Mouse (Mus musculus) intestine, embryonic 14.5 days (tissue): Measurements from ENCODE around the gene Ndufa6. TPM values are rescaled to one million over a fixed set of nuclear protein-coding genes. Genes with fewer than 3 reads are reported as not detected.

Source experiments
- ATAC-seq: fragments of 200-750 bp; cut with Nextera tagmentation; replicated peaks from 2 replicates; pipeline ENCODE4 v1.8.0; 2017; ENCODE audit warnings: low read depth, moderate number of reproducible peaks, moderate TSS enrichment, moderate library complexity; ENCODE audit not compliant: low FRiP score, low TSS enrichment
- DNase-seq: peaks from one replicate; pipeline ENCODE4 v3.0.0-alpha.2; 2018; ENCODE audit warnings: low spot score
- H3K27ac ChIP-seq: fragments of 300-500 bp; sonication (generic); 2 replicates; pipeline ENCODE4 v1.5.1; 2014; ENCODE audit warnings: low read depth, mild to moderate bottlenecking, control low read depth
- H3K27me3 ChIP-seq: fragments of 300-500 bp; sonication (generic); replicated peaks from 2 replicates; pipeline ENCODE4 v1.6.1; 2014; ENCODE audit warnings: low read length, control low read depth; ENCODE audit not compliant: control insufficient read depth, insufficient read depth
- H3K36me3 ChIP-seq: fragments of 300-500 bp; sonication (generic); 2 replicates; pipeline ENCODE4 v1.6.1; 2014; ENCODE audit warnings: low read length, control low read depth; ENCODE audit not compliant: control insufficient read depth, insufficient read depth
- H3K4me1 ChIP-seq: fragments of 300-500 bp; sonication (generic); replicated peaks from 2 replicates; pipeline ENCODE4 v1.6.1; 2014; ENCODE audit warnings: low read length, control low read depth, mixed read lengths; ENCODE audit not compliant: control insufficient read depth, insufficient read depth
- H3K4me2 ChIP-seq: fragments of 300-500 bp; sonication (generic); 2 replicates; pipeline ENCODE4 v1.6.1; 2014; ENCODE audit warnings: low read length
- H3K4me3 ChIP-seq: fragments of 300-500 bp; sonication (generic); 2 replicates; pipeline ENCODE4 v1.5.1; 2014; ENCODE audit warnings: low read depth, low read length, control low read depth, mixed read lengths
- H3K9ac ChIP-seq: fragments of 300-500 bp; sonication (generic); 2 replicates; pipeline ENCODE4 v1.6.1; 2014; ENCODE audit warnings: mild to moderate bottlenecking, low read length
- H3K9me3 ChIP-seq: fragments of 300-500 bp; sonication (generic); 2 replicates; pipeline ENCODE4 v1.6.1; 2016; ENCODE audit warnings: low read length, control low read depth; ENCODE audit not compliant: control insufficient read depth
- WGBS: fragments of 180-500 bp; shearing (Covaris S2); extraction: QIAGEN DNeasy Blood & Tissue Kit; methylation state at CpG from one replicate; pipeline ENCODE4 v1.1.7; 2014; 5-methylcytosine and 5-hydroxymethylcytosine counted together
- polyA plus RNA-seq: library from polyadenylated mRNA; unstranded; fragments of >200 nt; fragmentation: Nextera tagmentation; extraction: Ambion mirVana; gene quantifications from 2 replicates; pipeline ENCODE4 v1.2.1, GENCODE M21; 2014

Ndufa6 gene
- polyA plus RNA-seq, 1 experiment from 2014 or later = 466 TPM

DNA sequence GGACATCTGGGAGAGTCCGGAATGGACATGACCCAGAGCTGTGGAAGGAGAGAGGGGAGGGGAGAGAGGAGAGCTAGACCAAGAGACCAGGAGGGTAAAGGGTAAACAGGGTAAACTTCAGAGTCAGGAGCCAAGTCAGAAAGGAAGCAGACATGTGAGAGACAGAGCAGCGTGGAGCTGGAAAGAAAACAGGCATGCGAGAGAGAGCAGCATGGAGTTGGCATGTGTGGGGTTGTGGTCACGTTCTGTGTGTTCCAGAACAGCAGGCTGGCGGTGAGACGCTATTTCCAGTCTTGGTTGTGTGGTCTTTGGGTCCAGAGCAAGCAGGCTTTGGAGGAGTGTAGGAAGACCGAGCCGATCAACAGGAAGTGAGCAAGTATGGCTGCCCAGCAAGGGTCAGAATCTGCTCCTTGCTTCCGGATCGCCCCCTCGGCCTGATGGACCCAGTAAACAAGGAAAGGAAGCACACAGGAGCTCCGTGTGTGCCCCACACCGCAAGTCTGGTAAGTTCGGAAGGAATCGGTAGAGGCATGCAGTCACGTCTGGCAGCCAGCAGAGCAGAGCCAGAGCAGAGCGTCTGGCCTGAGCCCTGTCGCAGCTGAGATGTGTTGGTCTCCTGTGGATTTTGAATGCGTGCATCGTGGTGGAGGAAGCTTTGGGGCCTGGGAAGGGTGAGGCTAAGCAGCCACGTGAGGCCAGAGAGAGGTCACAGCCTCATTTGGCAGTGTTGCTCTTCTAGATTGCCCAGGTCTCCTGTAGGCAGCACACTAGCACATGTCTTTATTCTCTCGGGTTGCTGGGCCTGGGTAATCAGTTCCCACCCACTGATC is 4.5 kb upstream of the Ndufa6 start:
- WGBS = 43% methylated on average over 22 of the region's 22 CpGs
- Histone ChIP-seq H3K4me1 (peaks cover 16% of the 10 kb centered on the region), H3K36me3 (no peaks in the 10 kb centered on the region), H3K9ac (no peak overlapping the region), H3K27ac (no peak overlapping the region; the same call in 1 of the 2 replicates), H3K4me3 (no peak overlapping the region), H3K9me3 (no peaks in the 10 kb centered on the region), H3K27me3 (no peaks in the 10 kb centered on the region), H3K4me2 (no peak overlapping the region)
- no peak for ATAC-seq
- no peak for DNase-seq

DNA sequence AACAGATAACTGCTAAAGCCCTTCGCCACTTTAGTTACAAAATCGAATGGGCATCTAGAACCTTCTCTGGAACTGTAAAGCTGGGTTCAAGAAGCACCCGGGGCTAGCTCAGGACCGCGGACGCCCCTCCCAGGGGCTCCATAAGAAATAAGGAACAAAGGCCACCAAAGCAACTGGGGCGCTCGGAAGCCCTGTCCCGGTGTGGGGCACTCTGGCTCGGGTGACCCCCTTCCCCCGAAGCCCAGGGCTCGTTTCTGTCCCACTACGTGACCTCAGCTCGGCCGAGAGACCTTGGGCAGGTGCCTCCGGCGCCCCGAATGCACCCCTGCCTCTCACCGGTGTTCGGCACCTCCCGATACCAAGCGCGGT is 393 bp downstream of the Ndufa6 start:
- WGBS = 0% methylated on average over 23 of the region's 23 CpGs
- DNase-seq (peak; percentile 65), ATAC-seq (no peak; the same call in none of the 2 replicates)
- Histone ChIP-seq H3K4me3 (peak overlapping the region; percentile 96), H3K9me3 (no peaks in the 10 kb centered on the region), H3K4me2 (peak overlapping the region; percentile 95), H3K9ac (peak overlapping the region; percentile 96), H3K27ac (peak overlapping the region; percentile 77), H3K4me1 (peaks cover 18% of the 10 kb centered on the region), H3K27me3 (no peaks in the 10 kb centered on the region), H3K36me3 (peaks cover 25% of the 10 kb centered on the region)

DNA sequence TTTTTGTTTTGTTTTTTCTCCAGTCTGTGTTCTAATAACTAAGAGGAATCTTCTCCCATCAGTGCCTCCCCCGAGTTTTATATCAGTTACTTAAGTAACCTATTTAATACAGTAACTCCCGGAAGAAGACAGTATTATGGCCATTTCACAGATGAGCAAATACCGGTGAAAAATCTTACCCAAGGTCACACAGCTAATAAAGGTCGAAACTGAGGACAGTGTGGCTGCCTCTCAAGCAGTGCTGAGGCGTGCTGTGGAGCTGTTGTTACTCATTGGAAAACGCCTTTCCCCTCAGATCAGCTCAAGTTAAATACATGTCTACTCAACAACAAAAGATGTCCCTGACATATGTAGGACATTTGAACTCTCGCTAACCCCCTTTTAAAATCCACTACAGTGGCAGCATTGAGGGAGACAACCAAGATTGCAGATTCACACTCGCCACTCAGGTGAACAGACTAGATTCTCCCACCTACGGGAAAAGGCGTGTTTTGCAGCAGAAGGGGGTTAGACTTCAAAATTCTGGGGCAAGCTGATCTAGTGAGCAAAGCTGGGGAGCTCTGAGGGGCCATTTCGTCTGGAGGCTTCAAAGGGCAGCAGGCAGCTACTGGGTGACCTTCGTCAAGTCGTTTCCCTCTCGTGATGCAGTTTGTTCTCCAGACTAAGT is 911 bp downstream of the Ndufa6 start:
- Histone ChIP-seq H3K27me3 (no peaks in the 10 kb centered on the region), H3K4me1 (peaks cover 13% of the 10 kb centered on the region), H3K27ac (peak overlapping the region; percentile 77), H3K36me3 (peaks cover 30% of the 10 kb centered on the region), H3K4me3 (peak overlapping the region; percentile 96), H3K9me3 (no peaks in the 10 kb centered on the region), H3K9ac (peak overlapping the region; percentile 96), H3K4me2 (peak overlapping the region; percentile 95)
- ATAC-seq (no peak), DNase-seq (no peak)
- 24% methylated on average over 14 of the region's 14 CpGs for WGBS

DNA sequence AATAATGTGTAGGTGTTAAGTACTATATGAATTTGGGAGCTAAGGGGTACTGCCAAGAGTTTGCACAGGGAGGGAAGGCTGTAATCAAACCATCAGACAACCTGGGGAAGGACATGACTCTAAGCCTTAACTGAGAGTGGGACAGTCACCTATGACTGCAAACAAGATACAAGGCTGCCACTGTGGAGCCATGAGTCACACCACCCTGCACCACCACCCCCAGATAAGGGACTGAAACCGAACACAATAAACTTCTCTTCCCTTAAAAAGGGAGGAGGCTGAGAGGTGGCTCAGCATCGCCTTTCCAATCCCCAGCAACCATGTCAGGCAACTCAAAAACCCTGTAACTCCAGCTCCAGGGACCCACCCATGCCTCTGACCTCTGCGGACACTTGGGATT is 2.6 kb downstream of the Ndufa6 start:
- 80% methylated on average over 3 of the region's 3 CpGs for WGBS
- no peak for ATAC-seq
- DNase-seq = no peak
- Histone ChIP-seq H3K4me2 (no peak overlapping the region), H3K27me3 (no peaks in the 10 kb centered on the region), H3K4me3 (no peak overlapping the region), H3K27ac (0 out of 2 replicates have a peak overlapping the region, but pooled peaks have one; percentile 45), H3K9me3 (no peaks in the 10 kb centered on the region), H3K9ac (no peak overlapping the region), H3K4me1 (peaks cover 27% of the 10 kb centered on the region), H3K36me3 (peaks cover 37% of the 10 kb centered on the region)

DNA sequence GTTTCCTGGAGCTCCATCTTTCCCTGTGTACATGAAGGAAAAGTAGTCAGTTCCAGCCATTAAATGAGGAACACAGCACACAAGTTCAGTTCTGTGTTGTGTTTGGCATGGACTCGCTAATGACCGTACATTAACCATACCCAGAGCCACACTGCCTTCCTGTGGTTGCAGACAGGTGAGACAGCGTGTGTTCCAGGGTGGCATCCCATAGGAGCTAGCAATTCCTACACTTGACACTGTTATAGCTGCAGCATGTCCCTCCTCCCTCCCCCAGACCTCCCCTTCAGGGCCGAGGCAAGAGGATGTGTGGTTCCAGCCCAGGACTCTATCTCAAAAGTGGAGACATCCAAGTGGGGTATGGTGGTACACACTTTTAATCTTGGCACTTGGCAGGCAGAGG is 3.8 kb downstream of the Ndufa6 start:
- Histone ChIP-seq H3K27ac (no peak overlapping the region), H3K27me3 (no peaks in the 10 kb centered on the region), H3K36me3 (peaks cover 37% of the 10 kb centered on the region), H3K9ac (no peak overlapping the region), H3K4me2 (no peak overlapping the region), H3K9me3 (no peaks in the 10 kb centered on the region), H3K4me1 (peaks cover 27% of the 10 kb centered on the region), H3K4me3 (no peak overlapping the region)
- no peak for ATAC-seq
- 82% methylated on average over 4 of the region's 4 CpGs for WGBS
- DNase-seq = no peak

DNA sequence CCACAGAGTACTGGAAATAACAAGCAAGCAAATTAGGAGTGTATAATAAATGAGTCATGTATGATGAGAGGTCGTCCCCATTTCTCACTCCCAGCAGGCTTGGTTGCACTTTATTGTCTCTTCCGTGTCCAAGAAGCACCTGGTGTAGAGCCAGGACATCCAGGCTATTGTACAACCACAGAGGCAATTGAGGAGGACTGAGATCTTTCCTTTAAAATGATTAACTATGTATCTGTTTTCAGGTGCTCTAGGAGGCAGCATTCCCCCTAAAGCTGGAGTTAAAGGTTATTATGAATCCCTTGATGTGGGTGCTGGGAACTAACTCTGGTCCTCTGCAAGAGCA is 5.2 kb downstream of the Ndufa6 start:
- Histone ChIP-seq H3K9ac (no peak overlapping the region), H3K4me1 (peaks cover 22% of the 10 kb centered on the region), H3K9me3 (no peaks in the 10 kb centered on the region), H3K4me3 (no peak overlapping the region), H3K27me3 (no peaks in the 10 kb centered on the region), H3K4me2 (no peak overlapping the region), H3K27ac (no peak overlapping the region), H3K36me3 (peaks cover 40% of the 10 kb centered on the region)
- no peak for DNase-seq
- no peak for ATAC-seq
- WGBS = 80% methylated on average over 2 of the region's 2 CpGs

DNA sequence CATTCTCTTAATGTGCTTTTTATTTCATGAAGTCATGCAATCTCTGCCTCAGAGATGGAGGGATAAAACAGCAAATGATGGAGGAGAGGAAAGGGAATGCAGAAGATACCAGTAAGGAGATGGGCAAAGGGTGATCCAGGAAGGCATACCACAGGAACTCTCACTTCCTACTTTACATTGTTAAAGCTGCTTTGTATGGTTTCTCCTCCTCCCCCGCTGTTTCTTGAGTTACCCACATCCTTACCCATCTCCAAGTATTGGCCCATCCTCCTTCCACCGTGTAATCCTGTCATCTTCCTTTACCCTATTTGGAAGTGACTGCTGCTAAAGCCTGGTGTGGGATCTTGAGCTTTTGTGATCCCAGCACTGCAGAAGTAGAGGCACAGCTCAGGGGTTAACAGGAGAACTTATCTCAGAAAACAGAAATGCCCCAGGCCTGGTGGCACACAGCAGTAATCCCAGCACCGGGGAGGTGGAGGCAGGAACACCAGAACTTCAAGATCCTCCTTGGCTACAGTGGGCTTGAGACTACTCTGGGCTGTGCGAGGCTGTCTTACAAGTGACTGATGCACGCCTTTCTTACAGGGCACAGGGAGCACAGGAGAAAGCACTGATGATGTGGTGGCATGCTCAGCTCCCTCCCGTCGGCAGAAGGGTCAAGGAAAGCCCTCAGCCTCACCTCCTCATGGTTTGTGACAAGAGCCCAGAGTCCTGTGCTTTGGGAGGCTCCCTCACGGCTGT is 5.7 kb downstream of the Ndufa6 start:
- no peak overlapping the region for H3K4me3 ChIP-seq
- 80% methylated on average over 8 of the region's 8 CpGs for WGBS
- peaks cover 22% of the 10 kb centered on the region for H3K4me1 ChIP-seq
- peaks cover 40% of the 10 kb centered on the region for H3K36me3 ChIP-seq
- H3K27ac ChIP-seq = no peak overlapping the region
- ATAC-seq (no peak), DNase-seq (no peak)
- no peaks in the 10 kb centered on the region for H3K27me3 ChIP-seq
- no peak overlapping the region for H3K9ac ChIP-seq
- no peak overlapping the region for H3K4me2 ChIP-seq
- H3K9me3 ChIP-seq = no peaks in the 10 kb centered on the region

DNA sequence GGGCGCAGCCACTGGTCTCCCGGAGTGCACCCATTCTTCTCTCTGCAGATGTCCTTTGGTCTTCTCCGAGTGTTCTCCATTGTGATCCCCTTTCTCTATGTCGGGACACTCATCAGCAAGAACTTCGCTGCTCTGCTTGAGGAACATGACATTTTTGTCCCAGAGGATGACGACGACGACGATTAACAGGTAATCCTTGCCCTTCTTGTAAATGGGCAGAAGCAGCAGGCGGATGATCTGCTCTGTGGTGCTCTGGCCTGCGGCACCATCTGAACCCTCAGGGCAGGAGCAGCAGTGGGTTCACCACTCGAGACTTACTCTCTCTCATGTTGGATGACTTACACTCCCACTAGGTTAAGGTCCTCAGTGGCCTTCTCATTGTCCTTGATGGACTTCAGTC is 6.3 kb downstream of the Ndufa6 start:
- H3K4me1 ChIP-seq = peaks cover 17% of the 10 kb centered on the region
- H3K4me3 ChIP-seq = no peak overlapping the region
- ATAC-seq (no peak), DNase-seq (no peak)
- peak overlapping the region; percentile 16; the same call in 1 of the 2 replicates for H3K4me2 ChIP-seq
- H3K36me3 ChIP-seq = peaks cover 40% of the 10 kb centered on the region
- H3K9ac ChIP-seq = no peak overlapping the region
- H3K9me3 ChIP-seq = no peaks in the 10 kb centered on the region
- WGBS = 93% methylated on average over 12 of the region's 12 CpGs
- 0 out of 2 replicates have a peak overlapping the region, but pooled peaks have one; percentile 9 for H3K27ac ChIP-seq
- no peaks in the 10 kb centered on the region for H3K27me3 ChIP-seq
